Mouse (Mus musculus) kidney, adult 2 months (tissue): Measurements from ENCODE around the gene Xrcc5. TPM values are rescaled to one million over a fixed set of nuclear protein-coding genes. Genes with fewer than 3 reads are reported as not detected.

ENCODE experiments used
- DNase-seq: peaks from one replicate; pipeline ENCODE4 v3.0.0; 2021
- H3K27ac ChIP-seq: fragments of 200-500 bp; 2 replicates; pipeline ENCODE4 v1.5.1; 2012; ENCODE audit warnings: low read depth, low read length, control low read depth, inconsistent platforms; ENCODE audit not compliant: insufficient read depth
- H3K27me3 ChIP-seq: fragments of 200-500 bp; replicated peaks from 2 replicates; pipeline ENCODE4 v1.6.1; 2012; ENCODE audit warnings: mild to moderate bottlenecking, moderate library complexity, low read length, inconsistent platforms; ENCODE audit not compliant: control insufficient read depth, insufficient read depth
- H3K36me3 ChIP-seq: fragments of 200-500 bp; 2 replicates; pipeline ENCODE4 v1.6.1; 2012; ENCODE audit warnings: mild to moderate bottlenecking, moderate library complexity, low read length, inconsistent platforms; ENCODE audit not compliant: control insufficient read depth, insufficient read depth
- H3K4me1 ChIP-seq: fragments of 200-500 bp; 2 replicates; pipeline ENCODE4 v1.6.1; 2011; ENCODE audit warnings: low read length; ENCODE audit not compliant: control insufficient read depth, insufficient read depth
- H3K4me3 ChIP-seq: fragments of 200-500 bp; 2 replicates; pipeline ENCODE4 v1.5.1; 2011; ENCODE audit warnings: mild to moderate bottlenecking, low read depth, low read length, control low read depth; ENCODE audit not compliant: insufficient read depth
- CTCF ChIP-seq: fragments of 200-500 bp; conservative IDR thresholded peaks from 2 replicates; pipeline ENCODE4 v1.5.1; 2011; ENCODE audit warnings: low read depth, mild to moderate bottlenecking, control low read depth, low read length, moderate library complexity, mixed read lengths; ENCODE audit not compliant: insufficient read depth, insufficient read length
- POLR2A ChIP-seq: fragments of 200-500 bp; IDR thresholded peaks from one replicate; pipeline ENCODE4 v1.6.1; 2011; ENCODE audit warnings: low read depth, low read length, control low read depth
- WGBS: fragments of 180-500 bp; shearing (Covaris S2); methylation state at CpG from one replicate; pipeline ENCODE4 v1.1.7; 2018; 5-methylcytosine and 5-hydroxymethylcytosine counted together
- polyA plus RNA-seq: library from polyadenylated mRNA; depleted of rRNA; stranded (reverse); fragments of >200 nt; gene quantifications from 2 replicates; pipeline ENCODE4 v1.2.3, GENCODE M21; 2012

Gene Xrcc5
- polyA plus RNA-seq, 1 experiment: 11.4 TPM

DNA sequence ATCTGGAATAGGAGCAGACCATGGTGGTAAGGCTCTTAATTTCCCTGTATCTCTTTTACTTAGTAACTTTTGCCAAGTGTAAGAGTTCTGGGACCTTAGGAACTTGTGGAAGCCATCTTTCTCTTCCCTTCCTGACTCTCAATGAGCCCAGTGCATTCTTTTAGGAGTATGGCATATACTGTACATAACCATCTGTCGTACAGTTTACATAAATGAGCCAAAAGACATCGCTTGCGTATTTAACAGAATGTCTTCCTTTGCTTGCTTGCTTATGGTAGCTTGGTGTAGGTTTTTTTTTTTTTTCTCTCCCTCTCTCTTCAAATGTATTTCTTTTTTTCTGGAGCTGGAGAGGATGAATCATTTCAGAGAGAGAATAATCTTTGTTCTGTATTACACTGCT, 65.7 kb downstream of the Xrcc5 start:
- H3K4me3 ChIP-seq: no peak overlapping the region
- no peak for DNase-seq
- no peaks in the 10 kb centered on the region for H3K4me1 ChIP-seq
- 99% methylated on average over 3 of the region's 3 CpGs for WGBS
- no peaks in the 10 kb centered on the region for H3K27me3 ChIP-seq
- H3K27ac ChIP-seq: no peak overlapping the region
- TF ChIP-seq POLR2A (no peak), CTCF (no peak)
- H3K36me3 ChIP-seq: no peaks in the 10 kb centered on the region; the same call in 1 of the 2 replicates

DNA sequence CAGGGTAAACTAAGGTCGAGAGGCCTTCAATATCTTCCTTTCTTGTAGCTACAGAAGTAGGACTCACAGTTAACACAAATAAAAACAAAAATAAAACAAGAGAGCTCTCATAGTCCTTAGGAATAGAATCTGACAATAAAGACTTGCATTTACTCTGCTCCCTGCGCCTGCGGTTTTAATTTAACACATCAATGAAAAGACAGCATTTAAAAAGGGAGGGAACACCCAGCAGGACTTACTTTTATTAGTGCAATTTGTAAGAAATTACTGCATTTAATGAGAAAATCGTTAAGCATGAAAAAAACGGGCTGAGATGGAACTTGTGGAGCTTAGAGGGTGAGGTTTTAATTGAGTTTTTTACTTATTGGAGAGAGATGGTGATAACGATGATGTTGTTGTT, 66.4 kb downstream of the Xrcc5 start:
- no peaks in the 10 kb centered on the region for H3K4me1 ChIP-seq
- no peak overlapping the region for H3K27ac ChIP-seq
- H3K36me3 ChIP-seq: no peaks in the 10 kb centered on the region; the same call in 1 of the 2 replicates
- 51% methylated on average over 6 of the region's 6 CpGs for WGBS
- TF ChIP-seq POLR2A: no peak
- no peak for TF ChIP-seq CTCF
- DNase-seq: no peak
- no peaks in the 10 kb centered on the region for H3K27me3 ChIP-seq
- no peak overlapping the region for H3K4me3 ChIP-seq

DNA sequence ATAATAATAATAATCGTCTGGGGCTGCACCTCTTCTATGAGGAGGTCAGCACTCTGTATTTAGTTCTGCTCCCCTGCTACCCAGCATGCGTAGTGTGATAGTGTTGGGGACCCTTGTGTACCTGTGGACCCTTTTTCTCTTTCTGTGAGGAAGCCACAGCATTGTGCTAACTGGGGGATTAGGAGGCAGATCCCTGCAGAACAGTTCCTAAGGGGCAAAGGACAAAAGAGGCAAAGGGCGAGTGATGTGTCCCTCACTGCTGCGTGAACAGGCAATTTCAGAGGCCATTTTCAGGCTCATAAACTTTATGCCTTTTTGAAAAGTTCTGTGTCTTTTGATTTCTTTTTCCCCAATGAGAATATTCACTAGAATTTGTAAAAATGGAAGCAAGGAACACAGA, 66.8 kb downstream of the Xrcc5 start:
- no peak for TF ChIP-seq CTCF

DNA sequence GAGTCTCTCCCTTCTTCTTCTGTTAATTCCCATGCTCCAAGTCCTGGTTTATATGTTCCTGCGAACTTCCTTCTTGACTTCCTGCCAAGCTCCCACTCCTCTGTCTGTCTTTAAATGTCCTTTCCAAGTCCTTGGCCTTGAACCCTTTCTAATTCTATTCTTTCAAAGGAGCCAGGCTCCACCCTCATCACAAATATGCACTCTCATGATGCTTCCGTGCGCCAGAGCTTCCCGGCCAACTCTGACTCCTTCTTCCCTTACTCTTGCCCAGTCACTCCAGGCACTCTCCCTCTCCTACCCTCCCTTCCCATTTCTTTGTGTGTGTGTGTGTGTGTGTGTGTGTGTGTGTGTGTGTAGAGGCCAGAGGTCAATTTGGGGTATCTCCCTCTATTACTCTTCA, 70.9 kb downstream of the Xrcc5 start:
- no peak for DNase-seq
- TF ChIP-seq POLR2A: no peak
- no peak for TF ChIP-seq CTCF
- Histone ChIP-seq H3K4me1 (no peaks in the 10 kb centered on the region), H3K4me3 (no peak overlapping the region), H3K27me3 (no peaks in the 10 kb centered on the region), H3K36me3 (no peaks in the 10 kb centered on the region; the same call in 1 of the 2 replicates), H3K27ac (no peak overlapping the region)
- WGBS: 69% methylated on average over 4 of the region's 4 CpGs

More for the DNA sequence above, 66.8 kb downstream of the Xrcc5 start:
- Histone ChIP-seq H3K27ac (no peak overlapping the region), H3K36me3 (no peaks in the 10 kb centered on the region; the same call in 1 of the 2 replicates), H3K4me1 (no peaks in the 10 kb centered on the region), H3K4me3 (no peak overlapping the region), H3K27me3 (no peaks in the 10 kb centered on the region)
- no peak for DNase-seq
- 61% methylated on average over 4 of the region's 4 CpGs for WGBS

DNA sequence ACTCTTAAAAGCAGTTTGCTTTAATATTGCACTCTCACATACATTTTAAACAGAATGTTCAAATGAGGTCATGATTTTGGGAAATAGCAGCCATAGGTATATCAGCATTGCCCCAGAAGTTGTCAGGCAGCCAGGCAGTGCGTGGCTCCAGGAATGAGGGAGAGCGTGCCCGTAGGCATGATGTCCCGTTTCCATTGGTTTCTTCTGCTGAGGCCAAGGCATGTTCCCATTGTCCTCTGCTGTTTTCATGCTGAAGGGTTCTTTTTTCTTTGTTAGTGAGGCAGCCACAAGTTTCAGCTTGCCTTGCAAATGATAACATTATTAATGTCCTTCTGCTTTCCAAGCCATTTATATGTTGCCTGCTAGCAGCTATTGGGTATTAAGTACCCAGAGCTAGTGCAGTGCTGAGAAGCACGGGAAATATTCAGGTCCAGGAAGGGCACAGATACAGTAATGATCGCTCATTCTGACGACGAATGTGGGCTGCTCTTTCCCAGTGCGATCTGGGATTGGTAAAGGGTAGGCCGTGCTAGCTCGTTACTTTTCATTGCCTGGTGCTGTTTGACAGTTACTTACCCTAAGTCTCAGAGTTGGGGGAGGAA, 72.6 kb downstream of the Xrcc5 start:
- TF ChIP-seq POLR2A (no peak), CTCF (no peak)
- 96% methylated on average over 11 of the region's 11 CpGs for WGBS
- no peaks in the 10 kb centered on the region for H3K4me1 ChIP-seq
- no peak for DNase-seq
- H3K27me3 ChIP-seq: no peaks in the 10 kb centered on the region
- no peak overlapping the region for H3K27ac ChIP-seq
- H3K36me3 ChIP-seq: no peaks in the 10 kb centered on the region; the same call in 1 of the 2 replicates
- no peak overlapping the region for H3K4me3 ChIP-seq

DNA sequence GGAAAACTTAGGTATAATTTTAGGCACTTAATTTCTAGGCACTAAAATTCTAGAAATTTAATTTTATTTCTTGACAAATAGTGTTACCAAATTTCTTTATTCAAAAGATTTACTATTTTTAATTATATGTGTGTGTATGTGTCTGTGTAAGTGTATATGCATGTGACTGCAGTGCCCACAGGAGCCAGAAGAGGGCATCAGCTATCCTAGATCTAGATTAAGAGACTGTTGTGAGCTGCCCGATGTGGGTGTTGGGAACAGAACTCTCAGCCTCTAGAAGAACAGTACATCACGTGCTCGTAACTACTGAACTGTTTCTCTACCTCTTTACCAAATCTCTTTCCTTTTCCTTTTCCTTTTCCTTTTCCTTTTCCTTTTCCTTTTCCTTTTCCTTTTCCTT, 73.3 kb downstream of the Xrcc5 start:
- TF ChIP-seq CTCF (no peak), POLR2A (no peak)
- H3K4me3 ChIP-seq: no peak overlapping the region
- WGBS: 97% methylated on average over 3 of the region's 3 CpGs
- H3K4me1 ChIP-seq: no peaks in the 10 kb centered on the region
- H3K27ac ChIP-seq: no peak overlapping the region
- no peak for DNase-seq
- no peaks in the 10 kb centered on the region for H3K27me3 ChIP-seq
- H3K36me3 ChIP-seq: no peaks in the 10 kb centered on the region; the same call in 1 of the 2 replicates

DNA sequence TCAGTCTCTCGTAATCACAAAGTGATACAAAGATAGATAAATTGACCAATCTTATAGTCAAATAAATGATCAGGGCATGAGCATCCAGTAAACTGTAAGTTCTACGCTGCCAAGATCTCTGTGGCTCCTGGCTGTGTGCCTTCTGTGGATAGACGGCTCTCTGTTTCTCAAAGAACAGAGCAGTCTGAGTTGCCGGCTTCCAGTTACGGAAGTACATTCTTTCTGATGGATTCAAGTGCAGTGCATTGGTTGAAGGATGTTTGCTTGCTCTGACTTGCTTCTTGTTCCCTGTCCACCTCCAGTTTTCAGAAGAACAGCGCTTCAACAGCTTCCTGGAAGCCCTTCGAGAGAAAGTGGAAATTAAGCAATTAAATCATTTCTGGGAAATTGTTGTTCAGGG, 75.8 kb downstream of the Xrcc5 start:
- no peak for DNase-seq
- Histone ChIP-seq H3K4me1 (no peaks in the 10 kb centered on the region), H3K4me3 (no peak overlapping the region), H3K36me3 (no peaks in the 10 kb centered on the region), H3K27me3 (no peaks in the 10 kb centered on the region), H3K27ac (no peak overlapping the region)
- WGBS: 91% methylated on average over 7 of the region's 7 CpGs
- TF ChIP-seq CTCF (no peak), POLR2A (no peak)
